Mouse (Mus musculus) fat pad, adult 2 months (tissue): ENCODE data around the gene Efcab11.

Experiments
- DNase-seq: peaks from one replicate; pipeline ENCODE4 v3.0.0-alpha.2; 2011; ENCODE audit warnings: low read depth, low spot score; ENCODE audit errors: extremely low read depth

The Efcab11 gene

DNA sequence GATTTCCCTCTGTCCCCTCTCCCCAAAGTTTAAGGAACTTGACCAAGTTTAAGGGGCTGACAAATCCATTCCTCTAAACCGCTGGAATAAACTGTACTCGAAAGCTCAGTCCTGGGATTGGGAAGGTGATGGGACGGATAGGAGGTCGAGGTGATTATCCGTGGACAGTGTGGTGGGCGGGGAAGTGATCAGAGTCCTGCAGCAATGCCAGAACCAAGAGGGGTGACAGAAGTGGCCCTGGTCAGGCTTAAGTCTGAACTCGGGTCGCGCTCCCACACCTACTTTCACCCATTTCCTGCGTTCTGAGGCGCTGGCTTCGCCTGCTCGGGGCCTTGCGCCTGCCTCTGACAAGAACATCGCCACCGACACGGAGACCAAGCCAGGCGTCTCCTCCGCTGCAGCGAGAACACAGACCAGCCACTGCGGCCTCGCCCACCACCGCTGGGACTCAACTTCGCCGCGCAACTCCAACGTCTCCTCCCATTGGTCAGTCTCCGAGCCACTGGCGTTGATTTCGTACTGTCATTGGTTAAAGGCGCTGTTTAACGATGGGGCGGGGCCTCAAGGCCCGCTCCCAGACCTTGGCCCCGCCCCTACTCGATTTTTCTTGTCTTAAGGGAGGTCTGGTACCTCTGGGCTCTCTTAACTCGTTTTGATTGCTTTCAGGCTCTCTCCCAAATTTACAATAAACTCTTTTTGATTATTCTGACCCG is 1.1 kb downstream of the Efcab11 start:
- DNase-seq: peak; percentile 33

DNA sequence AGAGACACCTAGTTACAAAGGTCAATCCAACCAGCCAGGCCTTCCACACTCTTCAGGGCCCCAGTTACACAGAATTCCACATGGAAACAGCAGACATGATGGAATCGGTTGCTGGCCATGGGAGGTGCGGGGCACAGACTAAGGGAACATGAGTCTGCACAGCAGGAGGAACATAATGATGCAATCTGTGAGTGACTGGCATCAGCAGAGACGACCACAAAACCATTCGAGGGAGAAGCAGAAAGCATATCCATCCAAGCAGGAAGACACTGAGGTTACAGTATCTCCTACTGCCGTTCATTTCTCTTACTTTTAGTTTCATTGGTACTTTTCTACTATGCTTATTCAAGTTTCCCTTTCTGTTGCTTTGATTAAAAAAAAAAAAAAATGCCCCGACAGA is 9.6 kb downstream of the Efcab11 start:
- no peak for DNase-seq

DNA sequence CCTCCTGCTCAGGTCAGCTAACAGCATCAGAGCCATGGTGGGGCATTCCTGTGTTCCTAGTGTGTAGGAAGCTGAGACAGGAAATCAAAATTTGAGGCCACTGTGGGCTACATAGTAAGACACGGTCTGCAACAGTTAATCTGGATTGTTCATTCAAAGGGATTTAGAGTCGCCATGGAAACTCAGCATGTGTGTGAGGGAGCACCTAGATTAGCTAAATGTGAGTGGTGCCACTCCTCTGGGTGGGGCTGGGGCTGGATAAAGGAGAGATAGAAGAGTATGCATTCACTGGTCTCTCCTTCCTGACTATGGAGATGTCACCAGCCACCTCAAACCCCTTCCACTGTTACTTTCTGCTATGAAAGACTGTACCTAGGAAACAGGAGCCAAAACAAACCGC is 10.8 kb downstream of the Efcab11 start:
- no peak for DNase-seq

DNA sequence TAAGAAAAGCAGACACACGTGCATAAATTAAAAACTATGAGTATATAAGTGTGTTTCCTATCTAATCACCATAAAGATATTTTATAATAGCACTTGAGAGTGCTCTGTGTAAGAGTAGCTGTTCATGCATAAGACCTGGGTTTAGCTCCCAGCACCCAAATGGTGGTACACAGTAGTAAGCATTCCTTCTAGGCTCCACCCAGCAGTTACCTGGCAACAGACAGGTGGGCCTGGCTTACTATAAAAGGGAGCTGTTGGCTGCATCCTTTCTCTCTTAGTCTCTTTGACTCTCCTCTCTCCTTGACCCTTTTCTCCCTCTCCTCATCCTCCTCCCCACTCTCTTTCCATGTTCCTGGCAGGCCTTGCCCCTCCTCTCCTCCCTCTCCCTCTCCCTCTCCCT is 15.4 kb downstream of the Efcab11 start:
- DNase-seq: no peak

DNA sequence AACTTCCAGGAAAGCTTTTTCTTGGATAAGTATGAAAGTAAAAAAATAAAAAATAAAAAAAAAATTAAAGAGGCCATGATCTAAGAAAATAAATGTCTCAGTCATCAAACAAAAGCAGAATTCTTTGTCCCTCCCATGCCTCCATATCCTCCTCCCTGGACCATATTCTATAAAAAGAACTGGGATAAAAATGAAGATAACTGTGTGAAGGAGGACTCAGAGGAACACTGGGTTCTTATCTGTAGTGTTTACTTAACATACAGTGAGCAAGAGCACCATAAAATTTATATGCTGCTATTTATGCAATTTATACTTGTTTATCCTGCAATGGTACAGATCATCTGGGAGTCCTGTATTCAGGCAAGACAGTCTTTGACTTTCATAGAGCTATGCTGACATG is 19.6 kb downstream of the Efcab11 start:
- DNase-seq: no peak

DNA sequence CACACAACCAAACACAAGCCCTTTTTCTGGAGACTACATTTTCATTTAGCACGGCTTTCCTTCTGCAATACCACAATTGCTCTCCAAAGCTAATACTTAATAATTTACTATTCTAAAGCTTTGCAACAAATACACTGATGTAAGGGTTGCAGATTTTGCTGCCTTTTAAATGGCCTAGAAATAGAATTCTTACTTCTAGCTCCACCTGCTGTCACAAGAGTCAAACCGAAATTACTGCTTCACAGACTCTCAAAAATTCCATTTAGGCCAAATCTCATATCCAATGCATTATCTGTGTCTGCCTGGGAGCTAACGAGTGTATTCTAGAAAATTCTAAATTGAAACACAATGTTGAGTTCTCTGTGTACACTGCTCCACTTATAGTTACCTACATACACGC is 23.3 kb downstream of the Efcab11 start:
- DNase-seq: no peak

DNA sequence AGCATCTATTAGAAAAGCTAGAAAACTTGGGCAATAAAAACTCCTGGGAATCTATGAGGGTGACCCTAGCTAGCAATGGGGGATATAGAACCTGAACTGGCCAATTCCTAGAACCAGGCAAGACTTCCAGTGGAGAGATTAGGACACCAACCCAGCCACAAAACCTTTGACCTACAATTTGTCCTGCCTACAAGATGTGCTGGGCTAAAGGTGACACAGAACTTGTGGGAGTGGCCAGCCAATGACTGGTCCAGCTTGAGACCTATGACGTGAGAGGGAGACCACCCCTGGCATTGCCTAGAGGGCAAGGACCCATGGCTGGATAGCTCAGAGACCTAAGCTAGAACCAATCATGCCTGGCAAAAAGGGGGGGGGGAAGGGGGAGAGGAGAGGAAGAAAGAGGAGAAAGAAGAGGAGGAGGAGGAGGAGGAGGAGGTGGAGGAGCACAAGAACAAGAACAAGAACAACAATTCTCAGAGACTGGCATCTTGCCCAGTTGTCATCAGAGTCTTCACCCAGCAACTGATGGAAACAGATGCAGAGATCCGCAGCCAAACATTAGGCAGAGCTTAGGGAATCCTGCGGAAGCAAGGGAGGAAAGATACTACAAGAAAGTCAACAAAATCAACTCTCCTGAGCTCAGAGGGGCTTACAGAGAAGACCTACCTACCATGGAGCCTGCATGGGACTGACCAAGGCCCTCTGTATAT is 24.7 kb downstream of the Efcab11 start:
- DNase-seq: no peak

DNA sequence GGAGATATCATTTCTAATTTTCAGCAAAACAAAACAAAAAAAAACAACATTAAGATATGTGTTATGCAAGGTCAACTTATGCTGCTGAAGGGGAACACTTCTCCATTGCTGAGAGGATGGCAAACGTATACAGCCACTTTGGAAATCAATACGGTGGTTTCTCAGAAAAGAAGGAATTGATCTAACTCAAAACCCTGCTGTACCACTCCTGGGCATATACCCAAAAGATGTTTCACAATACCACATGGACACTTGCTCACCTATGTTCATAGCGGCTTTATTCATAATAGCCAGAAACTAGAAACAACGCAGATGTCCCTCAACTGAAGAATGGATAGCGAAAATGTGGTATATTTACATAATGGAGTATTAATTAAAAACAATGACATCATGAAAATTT is 25.6 kb downstream of the Efcab11 start:
- DNase-seq: no peak

DNA sequence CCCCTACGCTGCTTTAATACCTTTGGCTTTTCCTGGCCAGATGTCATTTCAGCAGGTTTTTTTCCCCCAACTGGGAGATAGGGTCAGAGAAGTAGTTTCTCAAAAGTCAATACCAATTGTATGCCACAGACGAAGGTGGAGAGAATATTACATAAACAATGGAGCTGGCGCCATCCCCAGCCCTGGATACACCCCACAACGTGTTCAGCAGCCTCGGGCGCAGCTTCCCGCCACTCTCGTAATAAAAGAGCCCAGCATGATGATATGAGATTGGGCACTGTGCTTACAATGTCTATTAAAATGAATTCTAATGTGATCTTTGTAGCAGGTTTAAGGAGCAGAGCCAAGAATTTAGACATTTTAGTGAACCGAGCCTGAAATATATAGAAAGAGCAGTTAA is 28.2 kb downstream of the Efcab11 start:
- DNase-seq: no peak

DNA sequence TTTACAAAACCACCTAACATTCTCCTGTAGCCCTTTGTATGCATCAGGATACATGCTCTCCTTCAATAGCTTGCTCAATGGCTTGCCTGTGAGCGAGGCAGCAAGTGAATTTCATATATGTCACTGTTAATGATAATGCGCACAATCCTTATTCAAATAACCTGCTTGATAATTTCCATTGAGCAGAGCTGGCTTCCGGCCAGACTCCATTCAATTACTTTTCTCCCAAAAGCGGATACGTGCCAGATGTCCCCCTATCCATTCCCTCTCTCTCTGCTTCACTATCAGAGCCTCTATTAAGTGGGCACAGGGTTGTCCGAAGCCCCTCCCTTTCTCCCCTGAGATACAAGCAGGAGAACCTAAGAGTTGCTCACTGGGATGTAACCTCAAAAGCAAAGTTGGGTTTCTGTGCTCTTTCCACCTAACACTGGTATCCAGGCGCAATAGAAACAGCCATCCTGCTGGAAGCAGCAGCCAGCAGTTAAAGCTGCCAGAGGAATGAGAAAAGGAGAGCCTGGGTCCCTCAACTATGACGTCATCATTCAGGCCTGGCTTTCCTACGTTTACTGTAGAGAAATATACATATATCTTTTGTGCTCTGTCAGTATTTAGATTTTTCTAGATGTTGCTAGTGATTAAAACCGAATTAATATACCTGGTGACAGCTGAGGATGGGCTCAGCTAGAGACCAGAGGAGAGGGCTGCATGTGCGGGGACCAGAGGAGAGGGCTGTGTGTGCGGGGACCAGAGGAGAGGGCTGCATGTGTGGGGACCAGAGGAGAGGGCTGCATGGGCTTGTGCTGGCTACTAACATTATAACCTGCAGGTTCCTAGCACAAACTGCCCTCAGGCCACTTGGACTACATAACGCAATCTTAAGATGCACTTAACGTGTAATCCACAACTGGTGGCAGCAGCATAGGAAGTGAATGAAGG is 30.6 kb downstream of the Efcab11 start:
- no peak for DNase-seq

DNA sequence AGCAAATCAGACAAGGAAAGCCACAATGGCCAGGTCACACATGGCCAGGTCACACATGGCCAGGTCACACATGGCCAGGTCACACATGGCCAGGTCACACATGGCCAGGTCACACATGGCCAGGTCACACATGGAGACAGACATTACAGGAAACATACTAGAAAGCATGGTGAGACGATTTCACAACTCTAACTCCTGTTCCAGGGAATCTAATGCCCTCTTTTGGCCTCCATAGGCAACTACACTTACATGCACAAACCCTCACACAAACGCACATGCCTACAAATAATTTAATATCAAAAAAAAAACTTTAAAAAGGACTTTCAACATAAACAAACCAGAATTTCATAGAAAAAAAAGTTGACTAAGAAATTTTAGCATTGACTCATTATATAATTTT is 34.2 kb downstream of the Efcab11 start:
- DNase-seq: no peak

DNA sequence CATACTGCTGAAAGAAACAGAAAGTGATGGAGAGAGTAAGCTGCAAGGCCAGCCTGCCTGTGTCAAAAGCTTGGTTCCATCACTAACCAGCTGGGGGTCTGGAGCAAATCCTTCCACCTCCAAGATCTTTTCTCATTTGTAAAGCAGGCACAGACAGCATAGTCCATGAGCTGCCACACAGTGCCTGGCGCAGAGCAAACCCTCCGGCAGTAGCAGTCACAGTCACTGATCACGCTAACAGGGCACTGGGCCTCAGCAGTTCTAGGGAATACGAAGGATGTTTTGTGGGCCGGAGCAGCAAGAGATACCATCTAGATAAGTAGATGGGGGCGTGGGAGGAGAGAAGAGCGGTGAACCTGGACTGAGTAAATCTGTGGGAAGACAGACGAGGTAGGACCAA is 39.3 kb downstream of the Efcab11 start:
- DNase-seq: no peak

DNA sequence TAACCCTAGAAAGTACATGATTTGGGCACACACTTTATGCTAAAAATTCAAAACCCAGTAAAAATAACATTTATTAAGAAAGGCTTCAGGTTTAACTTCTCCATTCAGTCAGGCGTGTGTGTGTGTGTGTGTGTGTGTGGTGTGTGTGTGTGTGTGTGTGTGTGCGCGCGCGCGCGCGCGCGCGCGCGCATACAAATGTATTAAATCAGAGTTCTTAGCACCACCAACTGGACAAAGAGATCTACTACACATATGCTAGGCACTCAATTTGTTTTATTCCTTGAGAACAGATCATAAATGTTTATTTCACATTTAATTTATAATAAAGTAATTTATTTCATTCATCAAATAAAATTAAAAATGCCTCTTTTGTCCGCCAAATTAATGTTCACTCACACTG is 45.5 kb downstream of the Efcab11 start:
- no peak for DNase-seq

DNA sequence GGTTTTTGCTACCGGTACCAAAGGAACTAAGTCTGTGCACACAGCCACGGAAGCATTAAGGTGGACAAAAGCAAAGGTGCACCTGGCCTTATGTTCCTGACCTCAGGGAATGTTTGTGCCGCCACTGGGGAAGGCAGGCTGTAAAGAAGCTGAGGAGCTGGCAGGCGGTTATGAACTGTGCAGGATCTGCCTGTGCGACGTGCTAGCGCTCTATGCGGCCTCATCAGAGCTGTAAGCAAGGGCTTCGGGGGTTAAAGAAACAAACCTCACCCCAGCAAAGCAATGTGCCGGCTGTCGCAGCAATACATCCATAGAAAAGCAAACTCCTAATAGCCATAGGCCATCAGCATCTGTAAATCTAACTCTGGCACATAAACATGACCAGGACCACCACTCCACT is 46.1 kb downstream of the Efcab11 start:
- no peak for DNase-seq

DNA sequence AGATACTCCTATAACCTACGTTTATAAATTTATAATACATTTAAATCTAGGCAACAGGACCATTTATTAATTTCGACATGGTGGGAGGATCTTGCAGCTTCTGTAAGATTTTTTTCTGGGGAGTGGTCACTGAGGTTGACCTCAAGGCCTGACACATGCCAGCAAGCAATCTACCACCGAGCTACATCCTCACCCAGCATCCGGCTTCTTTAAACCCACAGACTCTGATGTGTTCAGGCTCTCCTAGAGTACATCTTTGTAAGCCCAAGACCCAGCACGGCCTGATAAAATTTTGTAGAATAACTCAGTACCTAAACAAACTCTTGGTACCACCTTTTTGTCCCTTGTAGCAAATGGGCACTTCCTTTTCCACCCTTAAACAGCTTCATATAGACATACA is 46.7 kb downstream of the Efcab11 start:
- no peak for DNase-seq

DNA sequence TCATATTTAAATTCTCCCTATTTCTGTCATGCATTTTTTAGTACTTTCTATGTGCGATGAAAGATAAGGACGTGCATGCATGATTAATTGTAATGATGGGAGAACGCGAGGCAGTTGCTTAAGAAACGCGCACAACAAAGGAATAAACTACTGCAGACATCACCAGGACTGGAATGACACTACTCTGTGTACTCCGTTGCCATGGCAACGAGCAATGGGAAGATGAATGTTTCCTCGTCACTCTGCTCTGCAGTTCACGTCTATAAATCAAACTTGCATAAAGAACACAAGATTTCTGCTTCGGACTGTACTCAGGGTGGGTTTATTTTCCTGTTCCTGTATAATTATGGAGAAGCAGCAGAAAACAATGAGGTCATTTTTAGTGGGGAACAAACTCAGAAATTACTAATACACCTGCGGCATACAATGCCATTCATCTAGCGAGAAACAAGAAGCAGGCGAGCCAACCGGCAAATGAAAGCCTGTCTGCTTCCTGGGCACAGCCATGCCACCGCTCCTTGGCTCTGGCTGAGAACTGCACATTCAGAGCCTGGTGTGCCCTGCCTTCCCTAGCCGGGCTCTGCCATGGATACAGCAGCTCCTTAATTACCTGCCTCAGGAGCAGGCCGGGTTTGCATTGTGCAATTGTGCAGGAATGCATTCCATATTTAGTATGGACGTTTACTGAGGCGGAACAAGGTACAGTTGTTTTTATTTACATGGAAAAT is 47.7 kb downstream of the Efcab11 start:
- no peak for DNase-seq

DNA sequence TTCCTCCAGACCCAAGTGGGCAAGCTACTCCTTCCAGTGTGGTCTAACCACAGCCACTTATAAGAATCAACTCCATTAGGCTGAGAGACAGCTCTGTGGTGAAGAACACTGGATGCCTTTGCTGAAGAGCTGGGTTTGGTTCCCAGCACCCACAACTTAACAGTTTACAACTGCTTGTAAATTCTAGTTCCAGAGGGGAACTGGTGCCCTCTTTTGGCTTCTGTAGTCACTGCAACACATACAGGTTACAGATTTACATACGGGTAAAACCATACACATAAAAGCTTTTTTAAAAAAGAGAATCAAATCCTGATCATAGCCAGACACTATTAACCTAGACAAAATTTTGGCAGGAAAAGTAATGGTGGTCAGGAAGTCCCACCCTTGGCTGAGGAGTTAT is 50.8 kb downstream of the Efcab11 start:
- DNase-seq: no peak

DNA sequence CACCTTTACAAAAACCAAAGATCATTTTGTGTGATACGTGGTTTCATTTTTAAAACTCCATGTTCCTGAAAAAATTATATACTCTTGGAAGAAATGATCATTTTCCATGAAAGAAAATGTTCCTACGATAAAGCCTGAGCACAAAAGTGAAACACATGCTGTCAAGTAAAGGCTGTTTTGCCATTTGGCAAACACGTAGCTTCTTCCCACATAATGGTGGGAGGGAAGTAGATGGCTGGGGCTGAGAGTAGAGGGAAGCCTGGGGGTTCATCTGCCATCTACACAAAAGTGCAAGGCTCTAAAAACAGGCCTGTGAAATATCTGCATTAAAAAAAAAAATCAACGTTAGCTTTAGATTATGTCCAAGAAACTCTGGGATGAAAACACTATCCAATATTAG is 61.6 kb downstream of the Efcab11 start:
- no peak for DNase-seq

DNA sequence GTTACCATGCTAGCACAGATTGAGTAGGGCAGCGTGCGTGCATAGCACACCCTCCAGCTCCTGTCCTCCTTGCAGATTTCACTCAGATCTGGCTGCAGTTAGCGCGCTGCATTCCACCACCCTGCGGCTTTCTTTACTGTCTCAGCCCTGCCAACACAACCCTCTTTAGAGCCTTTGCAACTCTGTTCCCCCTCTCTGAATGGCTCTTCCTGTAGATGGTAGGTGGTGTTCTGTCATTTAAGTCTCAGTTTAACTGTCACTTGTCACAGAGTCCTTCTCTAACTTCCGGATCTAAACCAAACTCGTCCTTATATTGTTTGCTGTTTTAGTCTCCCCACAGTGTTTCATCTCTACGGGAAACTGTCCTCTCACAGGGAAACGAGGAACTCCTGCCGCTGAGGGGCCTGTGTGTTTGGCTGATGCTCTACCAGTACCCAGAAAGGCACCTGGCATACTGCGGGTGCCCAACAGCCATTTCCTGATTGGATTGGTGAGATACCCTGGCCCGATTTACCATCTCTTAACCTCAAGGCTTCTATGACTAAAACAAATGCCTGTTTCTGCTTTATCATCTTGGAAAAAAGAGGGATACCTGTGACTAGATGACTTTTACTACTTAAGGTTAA is 62.8 kb downstream of the Efcab11 start:
- no peak for DNase-seq

DNA sequence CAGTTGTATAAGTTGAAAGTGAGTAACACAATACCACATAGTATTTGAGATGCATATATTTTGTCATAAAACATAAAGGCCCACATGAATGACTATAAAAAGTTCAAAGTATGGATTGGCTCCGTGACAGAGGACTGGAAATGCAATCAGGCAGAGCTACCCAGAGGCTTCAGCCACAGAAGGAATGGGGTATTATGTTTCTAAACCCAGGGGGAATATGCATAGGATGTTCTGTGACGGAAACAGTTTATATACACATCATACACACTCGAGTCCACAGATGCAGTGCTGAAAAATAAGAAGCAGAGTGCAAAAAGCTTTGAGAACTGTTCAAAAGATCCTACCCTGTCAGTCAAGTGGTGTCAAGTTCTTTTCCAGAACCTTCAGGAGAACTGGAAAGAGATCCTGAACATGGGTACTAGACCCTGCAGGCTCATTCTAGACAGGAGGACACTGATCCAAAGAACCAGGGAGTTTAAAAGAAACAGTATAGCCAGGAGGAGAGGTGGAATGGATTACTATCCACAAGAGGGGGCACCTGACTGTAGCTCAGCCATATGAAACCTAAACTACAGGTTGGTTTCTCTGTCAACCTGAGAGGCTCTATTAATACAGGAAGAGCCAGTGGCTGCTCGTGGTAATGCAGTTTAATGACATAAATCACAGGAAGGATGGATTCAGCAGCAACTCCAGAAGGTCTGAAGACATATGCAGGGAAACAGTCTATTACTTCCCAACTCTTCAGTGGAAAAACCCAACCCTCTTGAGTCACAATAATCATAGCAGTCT is 64.9 kb downstream of the Efcab11 start:
- DNase-seq: no peak
